Mouse (Mus musculus) cerebellum, postnatal 4 days (tissue): ENCODE data around the gene Esrrg.

ENCODE experiments used
- DNase-seq, 2 experiments: peaks; one replicate each; pipeline ENCODE4 v3.0.0; 2022; ENCODE audit warnings: low spot score in 2 of 2, mixed read lengths in 1 of 2

Esrrg gene

DNA sequence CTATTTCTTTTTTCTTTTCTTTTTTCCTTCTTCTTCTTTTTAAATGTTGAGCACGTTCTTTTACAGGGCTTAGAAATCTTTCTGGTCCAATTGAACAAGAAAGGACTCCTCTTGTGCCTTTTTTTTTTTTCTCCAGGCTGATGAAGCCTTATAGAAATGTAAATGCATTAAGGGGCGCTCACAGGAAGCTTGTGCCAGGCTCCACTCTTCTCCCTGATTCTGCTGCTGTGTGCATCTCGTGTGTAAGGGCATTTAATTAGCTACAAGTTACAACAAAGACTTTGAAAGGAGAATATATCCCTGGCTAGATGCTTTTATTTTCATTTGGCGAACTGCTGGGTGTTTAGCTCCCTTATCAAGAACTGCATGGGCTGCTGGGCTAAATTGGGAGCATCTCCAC, 374.6 kb downstream of the Esrrg start:
- DNase-seq, result no peak

DNA sequence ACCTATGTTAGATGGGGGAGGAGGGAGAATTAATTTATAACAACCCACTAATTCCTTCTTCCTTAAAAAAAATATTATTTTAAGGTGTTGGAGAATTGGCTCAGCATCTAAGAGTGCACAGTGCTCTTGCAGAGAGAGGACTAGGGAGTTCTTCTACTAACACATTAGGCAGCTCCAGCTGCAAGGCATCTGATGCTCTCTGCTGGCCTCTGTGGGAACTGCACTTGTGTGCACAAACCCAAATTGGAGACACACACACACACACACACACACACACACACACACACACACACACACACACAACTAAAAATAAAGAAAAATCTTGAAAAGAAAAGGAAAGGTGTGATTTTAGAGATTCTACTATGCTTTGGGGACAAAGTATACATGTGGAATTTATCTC, 381.6 kb downstream of the Esrrg start:
- DNase-seq, result no peak

DNA sequence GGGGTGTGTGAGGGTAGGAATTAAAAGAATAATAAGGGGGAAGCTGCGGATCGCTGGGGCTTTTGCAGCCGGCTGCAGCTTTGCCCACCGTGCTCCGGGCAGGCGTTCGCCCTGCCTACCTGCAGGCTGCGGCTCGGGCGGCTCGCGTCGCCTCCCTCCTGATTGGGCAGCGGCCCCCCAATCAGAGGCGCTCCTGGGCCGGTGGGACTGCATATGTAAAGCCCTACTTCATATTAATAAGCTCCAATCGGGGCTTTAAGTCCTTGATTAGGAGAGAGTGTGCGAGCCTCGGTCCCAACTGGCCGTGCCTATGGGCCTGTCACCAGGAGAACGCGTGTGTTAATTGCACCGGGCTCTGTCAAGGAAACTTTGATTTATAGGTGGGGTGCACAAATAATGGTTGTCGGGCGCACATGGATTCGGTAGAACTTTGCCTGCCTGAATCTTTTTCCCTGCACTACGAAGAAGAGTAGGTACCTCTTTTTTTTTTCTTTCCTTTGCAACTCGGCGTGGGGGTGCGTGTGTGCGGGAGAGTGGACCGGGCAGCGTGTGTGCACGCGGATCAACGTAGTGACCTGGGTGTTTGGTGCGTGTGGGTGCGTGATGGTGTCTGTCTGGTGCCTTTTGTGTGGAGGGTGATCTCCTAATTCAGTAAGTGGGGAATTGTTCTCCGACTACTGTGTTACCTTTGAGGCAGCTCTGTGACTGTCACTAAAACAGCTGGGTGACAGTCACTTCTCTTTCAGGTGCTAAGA, 389.2 kb downstream of the Esrrg start:
- peak in 1 of 2 experiments; percentile 70 for DNase-seq

- no peak for DNase-seq
These were observed 390.5 kb downstream of the Esrrg start for GRCm38 (mm10) chr1:187999121-187999520.

- DNase-seq, result no peak
These were observed 391.6 kb downstream of the Esrrg start for GRCm38 (mm10) chr1:188000189-188000588.

- DNase-seq, result no peak
These were observed 398.4 kb downstream of the Esrrg start for GRCm38 (mm10) chr1:188006820-188007491.

DNA sequence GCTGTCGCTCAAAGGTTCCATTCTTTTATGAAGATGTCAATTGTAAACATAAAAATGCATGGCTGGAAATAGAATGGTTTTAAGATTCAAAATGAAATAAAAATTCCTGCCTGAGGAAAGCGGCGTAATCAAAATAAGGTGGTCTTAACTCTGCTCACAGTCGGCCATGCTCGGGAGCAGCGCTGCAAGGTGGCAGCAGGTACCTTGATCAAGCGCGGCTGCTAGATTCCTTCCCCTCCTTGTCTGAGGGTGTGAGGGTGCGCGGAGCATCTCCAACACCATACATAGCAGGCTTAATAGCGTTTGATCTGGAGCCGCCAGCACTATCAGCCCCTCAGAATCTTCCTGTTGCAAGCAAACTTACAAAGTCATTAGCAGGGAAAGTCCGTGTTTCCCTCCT, 399.9 kb downstream of the Esrrg start:
- no peak for DNase-seq

GRCm38 (mm10) chr1:188009868-188010267, 401.3 kb downstream of the Esrrg start:
- DNase-seq, result no peak

- no peak for DNase-seq
These were observed 402.3 kb downstream of the Esrrg start for GRCm38 (mm10) chr1:188010860-188011259.

DNA sequence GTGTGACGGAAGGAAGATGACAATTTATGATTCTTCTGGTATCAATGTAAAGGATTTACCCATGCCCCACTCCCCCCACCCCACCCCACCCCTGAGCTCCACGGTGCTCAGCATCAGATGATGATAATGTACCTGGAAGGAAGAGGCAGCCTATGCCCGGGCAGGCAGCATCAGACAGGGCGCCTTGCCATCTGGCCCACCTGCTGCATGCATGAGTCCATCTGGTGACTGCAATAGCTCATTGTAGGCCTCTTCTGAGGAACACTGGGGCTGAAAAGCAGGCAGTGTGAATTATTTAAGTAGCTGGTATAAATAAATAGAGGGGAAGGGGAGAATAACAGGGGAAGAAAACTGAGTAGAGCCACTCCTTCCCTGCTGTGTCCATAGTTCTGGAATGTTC, 405.8 kb downstream of the Esrrg start:
- peak in 1 of 2 experiments; percentile 68 for DNase-seq

GRCm38 (mm10) chr1:188017956-188018862, 409.6 kb downstream of the Esrrg start:
- DNase-seq, result no peak

GRCm38 (mm10) chr1:188029205-188029604, 420.6 kb downstream of the Esrrg start:
- DNase-seq, result no peak

GRCm38 (mm10) chr1:188030116-188030515, 421.5 kb downstream of the Esrrg start:
- no peak for DNase-seq

- DNase-seq, result no peak
These were observed 422.7 kb downstream of the Esrrg start for GRCm38 (mm10) chr1:188031276-188031675.

DNA sequence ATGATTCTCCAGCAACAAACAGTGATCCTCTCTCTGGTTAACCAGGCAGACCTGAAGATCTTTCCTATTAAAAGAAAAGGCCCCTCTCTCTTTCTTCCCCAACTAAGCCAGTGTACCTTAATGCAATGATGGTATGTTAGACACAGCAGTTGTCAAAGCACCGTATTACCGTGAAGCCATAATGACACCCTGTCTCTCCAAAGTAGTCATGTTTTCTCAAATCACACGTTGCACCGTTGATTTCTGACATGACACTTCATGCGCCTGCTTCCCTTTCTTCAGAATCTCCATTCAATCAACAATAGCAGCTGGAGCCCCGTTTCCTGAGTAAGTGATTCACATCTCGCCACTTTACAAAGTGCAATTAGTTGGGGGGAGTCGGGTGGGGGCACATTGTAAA, 427.4 kb downstream of the Esrrg start:
- DNase-seq, result no peak

GRCm38 (mm10) chr1:188046691-188047121, 438.1 kb downstream of the Esrrg start:
- DNase-seq, result peak in 1 of 2 experiments; percentile 29

- no peak for DNase-seq
These were observed 438.6 kb downstream of the Esrrg start for GRCm38 (mm10) chr1:188047148-188047547.

GRCm38 (mm10) chr1:188055888-188056287, 447.3 kb downstream of the Esrrg start:
- DNase-seq, result no peak

- no peak for DNase-seq
These were observed 449.3 kb downstream of the Esrrg start for GRCm38 (mm10) chr1:188057892-188058291.

DNA sequence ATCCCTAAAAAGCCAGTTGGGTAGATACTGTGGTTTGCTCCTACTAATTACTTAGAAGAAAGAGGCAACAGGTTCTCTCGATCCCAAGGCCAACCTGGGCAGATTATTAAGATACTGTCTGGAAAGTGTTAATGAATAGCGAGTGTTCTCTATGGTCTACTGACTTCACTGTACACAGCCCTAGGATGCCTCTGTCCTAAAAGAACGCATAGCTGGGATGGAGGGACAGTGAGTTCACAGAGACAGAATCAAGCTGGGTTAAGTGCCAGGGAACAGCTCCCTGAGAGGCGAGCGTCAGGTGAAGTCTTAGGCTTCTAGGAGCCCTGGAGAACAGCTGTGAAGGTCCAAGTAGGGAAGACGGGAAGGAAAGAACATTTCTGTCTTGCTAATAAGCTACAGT, 450.4 kb downstream of the Esrrg start:
- DNase-seq, result no peak

- DNase-seq, result no peak
These were observed 451.9 kb downstream of the Esrrg start for GRCm38 (mm10) chr1:188060493-188060892.

DNA sequence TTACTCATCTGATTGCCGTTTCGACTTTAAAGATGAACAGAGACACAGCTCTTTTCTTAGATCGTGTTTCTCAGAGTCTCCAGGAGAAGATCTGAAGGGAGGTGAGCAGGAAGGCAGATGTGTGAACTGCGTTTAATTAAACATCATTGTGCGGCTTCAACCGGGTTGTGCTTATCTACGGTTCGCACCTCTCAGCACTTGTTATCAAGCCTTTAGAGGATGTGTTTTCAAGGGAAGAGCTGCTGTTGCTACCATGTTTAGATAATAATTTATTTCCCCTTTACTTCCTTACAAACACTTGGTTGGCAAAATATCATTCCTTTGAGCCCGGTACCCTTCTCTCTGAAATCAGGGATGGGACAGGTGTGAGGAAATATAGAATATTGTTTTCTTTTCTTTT, 460.2 kb downstream of the Esrrg start:
- no peak for DNase-seq
